8 mouse cellular contexts compared by ENCODE assay signal in genomic region chr11:120658876-120659410, GRCm38 (mm10). TPM values are rescaled to one million over a fixed set of nuclear protein-coding genes. Genes with fewer than 3 reads are reported as not detected.
A peak's percentile ranks its signal among the peaks of the same experiment; 100 is the strongest.
DNase-seq lines count a peak whose midpoint lies in the region; ATAC-seq lines count a peak whose summit lies in the region.

No protein-coding gene starts in this region.

- H3K27ac ChIP-seq in midbrain, embryonic 11.5 days (ENCODE audit: low read depth, low read length): no peak overlapping the region
- H3K27ac ChIP-seq in midbrain, embryonic 16.5 days (ENCODE audit: low read length): no peak overlapping the region
- H3K27ac ChIP-seq in limb, embryonic 12.5 days: no peak overlapping the region
- no peak overlapping the region for H3K27ac ChIP-seq in stomach, embryonic 16.5 days (ENCODE audit: low read length)

- H3K9me3 ChIP-seq in midbrain, embryonic 11.5 days (ENCODE audit: control insufficient read depth, low read length): no peaks in the 10 kb centered on the region
- no peaks in the 10 kb centered on the region for H3K9me3 ChIP-seq in midbrain, embryonic 16.5 days (replicated peaks; ENCODE audit: control insufficient read depth, low read length, poor library complexity, severe bottlenecking)
- H3K9me3 ChIP-seq in limb, embryonic 12.5 days: no peaks in the 10 kb centered on the region
- no peaks in the 10 kb centered on the region for H3K9me3 ChIP-seq in stomach, embryonic 16.5 days (replicated peaks; ENCODE audit: control insufficient read depth, low read length)

- 3% methylated on average over 24 of the region's 24 CpGs for WGBS in midbrain, embryonic 11.5 days
- WGBS in midbrain, embryonic 16.5 days: 4% methylated on average over 24 of the region's 24 CpGs
- 4% methylated on average over 24 of the region's 24 CpGs for WGBS in limb, embryonic 12.5 days
- 1% methylated on average over 24 of the region's 24 CpGs for WGBS in stomach, embryonic 16.5 days

- H3K4me2 ChIP-seq in midbrain, embryonic 11.5 days: no peak overlapping the region
- no peak overlapping the region for H3K4me2 ChIP-seq in midbrain, embryonic 16.5 days (ENCODE audit: low read length)
- peak overlapping the region; percentile 76 for H3K4me2 ChIP-seq in limb, embryonic 12.5 days
- 0 out of 2 replicates have a peak overlapping the region, but pooled peaks have one; percentile 7 for H3K4me2 ChIP-seq in stomach, embryonic 16.5 days (ENCODE audit: low read depth, low read length)

- no peak overlapping the region for H3K9ac ChIP-seq in midbrain, embryonic 11.5 days (ENCODE audit: low read length)
- H3K9ac ChIP-seq in midbrain, embryonic 16.5 days (ENCODE audit: low read depth, low read length): no peak overlapping the region
- no peak overlapping the region for H3K9ac ChIP-seq in limb, embryonic 12.5 days (replicated peaks)
- H3K9ac ChIP-seq in stomach, embryonic 16.5 days (ENCODE audit: low read length): no peak overlapping the region

- intact Hi-C loops in gastrocnemius, postnatal 36 days (cut with DNase I): loop anchor here (2.0 kb wide), 1 partner anchor 54 kb away; the partner anchor contains the start of genes Cenpx and Lrrc45

- no peak overlapping the region; the same call in 1 of the 2 replicates for H3K4me3 ChIP-seq in midbrain, embryonic 11.5 days (ENCODE audit: low read depth, low read length)
- H3K4me3 ChIP-seq in midbrain, embryonic 16.5 days (ENCODE audit: low read depth, low read length): no peak overlapping the region
- H3K4me3 ChIP-seq in limb, embryonic 12.5 days (replicated peaks): peak overlapping the region; percentile 52
- no peak overlapping the region for H3K4me3 ChIP-seq in stomach, embryonic 16.5 days (replicated peaks; ENCODE audit: low read length)

- H3K27me3 ChIP-seq in midbrain, embryonic 11.5 days (ENCODE audit: control insufficient read depth, insufficient read depth, low read length): peaks cover 59% of the 10 kb centered on the region
- H3K27me3 ChIP-seq in midbrain, embryonic 16.5 days (ENCODE audit: control insufficient read depth, insufficient read depth, low read depth, low read length): peaks cover 73% of the 10 kb centered on the region
- peaks cover 78% of the 10 kb centered on the region for H3K27me3 ChIP-seq in limb, embryonic 12.5 days
- H3K27me3 ChIP-seq in stomach, embryonic 16.5 days (ENCODE audit: control insufficient read depth, insufficient read depth, low read length): peaks cover 59% of the 10 kb centered on the region

- H3K4me1 ChIP-seq in midbrain, embryonic 11.5 days (ENCODE audit: control insufficient read depth, insufficient read depth, low read length): peaks cover 13% of the 10 kb centered on the region
- H3K4me1 ChIP-seq in midbrain, embryonic 16.5 days (ENCODE audit: control insufficient read depth, insufficient read depth, low read length): peaks cover 11% of the 10 kb centered on the region; the same call in 1 of the 2 replicates
- peaks cover 26% of the 10 kb centered on the region for H3K4me1 ChIP-seq in limb, embryonic 12.5 days (replicated peaks)
- H3K4me1 ChIP-seq in stomach, embryonic 16.5 days (ENCODE audit: control insufficient read depth, insufficient read depth, low read length): peaks cover 14% of the 10 kb centered on the region

- H3K36me3 ChIP-seq in midbrain, embryonic 11.5 days (ENCODE audit: control insufficient read depth, insufficient read depth, low read length): no peaks in the 10 kb centered on the region
- no peaks in the 10 kb centered on the region for H3K36me3 ChIP-seq in midbrain, embryonic 16.5 days (ENCODE audit: control insufficient read depth, insufficient read depth, low read length)
- no peaks in the 10 kb centered on the region for H3K36me3 ChIP-seq in limb, embryonic 12.5 days
- no peaks in the 10 kb centered on the region for H3K36me3 ChIP-seq in stomach, embryonic 16.5 days (ENCODE audit: control insufficient read depth, insufficient read depth, low read length)

- ATAC-seq in midbrain, embryonic 11.5 days (ENCODE audit: low FRiP score): no peak
- ATAC-seq in midbrain, embryonic 16.5 days: no peak
- ATAC-seq in limb, embryonic 12.5 days (ENCODE audit: insufficient number of reproducible peaks, insufficient read depth, low FRiP score, low TSS enrichment, low read depth): no peak
- ATAC-seq in stomach, embryonic 16.5 days (ENCODE audit: insufficient read depth, low FRiP score): peak; percentile 24; the same call in 1 of the 2 replicates

- peak; percentile 95 for DNase-seq in midbrain, embryonic 11.5 days (ENCODE audit: low spot score, missing footprints)
- DNase-seq in cerebellum, postnatal 14 days: peak; percentile 75 to 81
- DNase-seq in gastrocnemius, postnatal 36 days: peak; percentile 71 to 79
- DNase-seq in kidney, adult 18-20 months: peak; percentile 88
- peak; percentile 82 for DNase-seq in neural tube, embryonic 10.5 days (ENCODE audit: extremely low spot score, low spot score)

RNA-seq across cellular contexts. Expression of gene Notum, which starts 2.0 kb away (rescaled TPM):
- polyA plus RNA-seq in midbrain, embryonic 11.5 days (2014; fragmentation: Nextera tagmentation; extraction: Ambion mirVana): 0.90 and 1.4 TPM in 2 replicates
- 1.1 and 1.9 TPM in 2 replicates for polyA plus RNA-seq in midbrain, embryonic 16.5 days (2015; fragmentation: Nextera tagmentation; extraction: Ambion mirVana)
- not detected for total RNA-seq in gastrocnemius, postnatal 36 days (2021)
- polyA plus RNA-seq in limb, embryonic 12.5 days (2016; fragmentation: Nextera tagmentation; extraction: Ambion mirVana): 8.8 and 12.6 TPM in 2 replicates
- polyA plus RNA-seq in stomach, embryonic 16.5 days (2015; fragmentation: Nextera tagmentation; extraction: Ambion mirVana): 2.1 and 2.5 TPM in 2 replicates

RNA-seq across cellular contexts. Expression of gene Myadml2, which starts 11.0 kb away (rescaled TPM):
- 0.36 and 0.57 TPM in 2 replicates for polyA plus RNA-seq in midbrain, embryonic 11.5 days (2014; fragmentation: Nextera tagmentation; extraction: Ambion mirVana)
- polyA plus RNA-seq in midbrain, embryonic 16.5 days (2015; fragmentation: Nextera tagmentation; extraction: Ambion mirVana): 1.1 TPM in 2 replicates
- 100 to 1,000 TPM; 129 to 137 TPM for total RNA-seq in gastrocnemius, postnatal 36 days (2021)
- 0.36 and 0.68 TPM in 2 replicates for polyA plus RNA-seq in limb, embryonic 12.5 days (2016; fragmentation: Nextera tagmentation; extraction: Ambion mirVana)
- 1.4 TPM in 1 of 2 replicates, not detected in the other for polyA plus RNA-seq in stomach, embryonic 16.5 days (2015; fragmentation: Nextera tagmentation; extraction: Ambion mirVana)

RNA-seq across cellular contexts. Expression of gene Aspscr1, which starts 13.8 kb away (rescaled TPM):
- 101 and 113 TPM in 2 replicates for polyA plus RNA-seq in midbrain, embryonic 11.5 days (2014; fragmentation: Nextera tagmentation; extraction: Ambion mirVana)
- 144 and 145 TPM in 2 replicates for polyA plus RNA-seq in midbrain, embryonic 16.5 days (2015; fragmentation: Nextera tagmentation; extraction: Ambion mirVana)
- 10 to 100 TPM; 24.4 to 34.0 TPM for total RNA-seq in gastrocnemius, postnatal 36 days (2021)
- 142 and 149 TPM in 2 replicates for polyA plus RNA-seq in limb, embryonic 12.5 days (2016; fragmentation: Nextera tagmentation; extraction: Ambion mirVana)
- polyA plus RNA-seq in stomach, embryonic 16.5 days (2015; fragmentation: Nextera tagmentation; extraction: Ambion mirVana): 102 and 104 TPM in 2 replicates

RNA-seq across cellular contexts. Expression of gene Pycr1, which starts 15.4 kb away (rescaled TPM):
- polyA plus RNA-seq in midbrain, embryonic 11.5 days (2014; fragmentation: Nextera tagmentation; extraction: Ambion mirVana): 32.4 and 32.8 TPM in 2 replicates
- polyA plus RNA-seq in midbrain, embryonic 16.5 days (2015; fragmentation: Nextera tagmentation; extraction: Ambion mirVana): 18.1 TPM in 2 replicates
- 1 to 10 TPM; 3.2 to 5.8 TPM for total RNA-seq in gastrocnemius, postnatal 36 days (2021)
- 29.9 and 34.3 TPM in 2 replicates for polyA plus RNA-seq in limb, embryonic 12.5 days (2016; fragmentation: Nextera tagmentation; extraction: Ambion mirVana)
- 37.8 and 38.0 TPM in 2 replicates for polyA plus RNA-seq in stomach, embryonic 16.5 days (2015; fragmentation: Nextera tagmentation; extraction: Ambion mirVana)

RNA-seq across cellular contexts. Expression of gene Mafg, which starts 25.5 kb away (rescaled TPM):
- polyA plus RNA-seq in midbrain, embryonic 11.5 days (2014; fragmentation: Nextera tagmentation; extraction: Ambion mirVana): 18.0 and 19.7 TPM in 2 replicates
- polyA plus RNA-seq in midbrain, embryonic 16.5 days (2015; fragmentation: Nextera tagmentation; extraction: Ambion mirVana): 37.5 and 39.1 TPM in 2 replicates
- 10 to 100 TPM; 48.3 to 53.7 TPM for total RNA-seq in gastrocnemius, postnatal 36 days (2021)
- polyA plus RNA-seq in limb, embryonic 12.5 days (2016; fragmentation: Nextera tagmentation; extraction: Ambion mirVana): 28.8 and 29.9 TPM in 2 replicates
- 19.5 and 22.1 TPM in 2 replicates for polyA plus RNA-seq in stomach, embryonic 16.5 days (2015; fragmentation: Nextera tagmentation; extraction: Ambion mirVana)

Comparison
In these comparisons a context has a peak if more than half of its experiments do, and no peak if none do; other contexts are left out.
1. H3K4me2 ChIP-seq: peak in limb, embryonic 12.5 days (single experiment) and stomach, embryonic 16.5 days (single experiment); none in midbrain, embryonic 11.5 days (single experiment) and midbrain, embryonic 16.5 days (single experiment).
2. Peak in every context shown above with its lines, with median percentiles within 50 percentile points of each other: DNase-seq.